11 mouse cellular contexts compared by ENCODE assay signal in genomic region chr11:75270276-75270984, GRCm38 (mm10).
DNase-seq lines count a peak whose midpoint lies in the region; ATAC-seq and TF ChIP-seq lines count a peak whose summit lies in the region.
"Had no signal": no experiment of that assay in that cellular context is flagged by ENCODE, and none has a peak within 500 bp of the region (broad histone marks: within the 10 kb centered on the region; RNA-seq: fewer than 3 reads in every experiment).

No protein-coding gene starts in this region.

- H3K9ac ChIP-seq in heart, embryonic 11.5 days (ENCODE audit: low read depth, low read length): 0 out of 2 replicates have a peak overlapping the region, but pooled peaks have one; percentile 28
- H3K9ac ChIP-seq in midbrain, embryonic 13.5 days (replicated peaks): 0 out of 2 replicates have a peak overlapping the region, but pooled peaks have one; percentile 25
- H3K9ac ChIP-seq in midbrain, embryonic 15.5 days: no peak overlapping the region
- H3K9ac ChIP-seq in liver, postnatal 0 days (replicated peaks): no peak overlapping the region

- DNase-seq in heart, postnatal 36 days: no peak
- DNase-seq in liver, postnatal 0 days: peak; percentile 37
- no peak for DNase-seq in kidney, postnatal 4 days
- DNase-seq in adrenal gland, postnatal 4 days (ENCODE audit: low spot score in 2 of 2): no peak
- DNase-seq: adrenal gland, adult 2 months; thymus, adult 2 months had no signal

- TF ChIP-seq EP300 in liver, postnatal 0 days (IDR thresholded peaks at IDR 0.05; ENCODE audit: low read depth): peak; percentile 88

- no peaks in the 10 kb centered on the region for H3K9me3 ChIP-seq in heart, embryonic 11.5 days (replicated peaks; ENCODE audit: control insufficient read depth, low read length)
- H3K9me3 ChIP-seq in midbrain, embryonic 13.5 days: no peaks in the 10 kb centered on the region
- no peaks in the 10 kb centered on the region for H3K9me3 ChIP-seq in midbrain, embryonic 15.5 days
- H3K9me3 ChIP-seq in liver, postnatal 0 days (ENCODE audit: low read length): no peaks in the 10 kb centered on the region

- no peaks in the 10 kb centered on the region for H3K36me3 ChIP-seq in heart, embryonic 11.5 days (ENCODE audit: control insufficient read depth, insufficient read depth, low read length)
- H3K36me3 ChIP-seq in midbrain, embryonic 13.5 days: no peaks in the 10 kb centered on the region
- no peaks in the 10 kb centered on the region for H3K36me3 ChIP-seq in midbrain, embryonic 15.5 days (replicated peaks)
- no peaks in the 10 kb centered on the region for H3K36me3 ChIP-seq in liver, postnatal 0 days (replicated peaks; ENCODE audit: insufficient read depth, low read length)

- no peaks in the 10 kb centered on the region for H3K27me3 ChIP-seq in heart, embryonic 11.5 days (ENCODE audit: control insufficient read depth, insufficient read depth, low read length)
- H3K27me3 ChIP-seq in midbrain, embryonic 13.5 days: no peaks in the 10 kb centered on the region; the same call in 1 of the 2 replicates
- no peaks in the 10 kb centered on the region for H3K27me3 ChIP-seq in midbrain, embryonic 15.5 days (replicated peaks)
- H3K27me3 ChIP-seq in liver, postnatal 0 days (ENCODE audit: insufficient read depth, low read length): no peaks in the 10 kb centered on the region

- peaks cover 59% of the 10 kb centered on the region for H3K4me1 ChIP-seq in heart, embryonic 11.5 days (ENCODE audit: control insufficient read depth, insufficient read depth, low read length)
- H3K4me1 ChIP-seq in midbrain, embryonic 13.5 days (replicated peaks): peaks cover 53% of the 10 kb centered on the region
- peaks cover 49% of the 10 kb centered on the region for H3K4me1 ChIP-seq in midbrain, embryonic 15.5 days
- H3K4me1 ChIP-seq in liver, postnatal 0 days (ENCODE audit: insufficient read depth): peaks cover 18% of the 10 kb centered on the region

- intact Hi-C loops in heart, postnatal 36 days (cut with DNase I): no loop called here

- H3K4me2 ChIP-seq in heart, embryonic 11.5 days: no peak overlapping the region
- no peak overlapping the region for H3K4me2 ChIP-seq in midbrain, embryonic 13.5 days (replicated peaks)
- H3K4me2 ChIP-seq in midbrain, embryonic 15.5 days: no peak overlapping the region
- H3K4me2 ChIP-seq in liver, postnatal 0 days (ENCODE audit: low read depth, low read length): peak overlapping the region; percentile 13; the same call in 1 of the 2 replicates

- WGBS in heart, embryonic 11.5 days (ENCODE audit: insufficient replicate concordance): 50% methylated on average over 8 of the region's 8 CpGs
- WGBS in midbrain, embryonic 13.5 days: 61% methylated on average over 8 of the region's 8 CpGs
- whole genome bisulfite sequencing in midbrain, embryonic 15.5 days: 57% methylated on average over 8 of the region's 8 CpGs
- WGBS in liver, postnatal 0 days (ENCODE audit: insufficient replicate concordance): 55% methylated on average over 8 of the region's 8 CpGs

- peak overlapping the region; percentile 42; the same call in 1 of the 2 replicates for H3K27ac ChIP-seq in heart, embryonic 11.5 days (ENCODE audit: low read depth, low read length)
- H3K27ac ChIP-seq in midbrain, embryonic 13.5 days: no peak overlapping the region
- no peak overlapping the region for H3K27ac ChIP-seq in midbrain, embryonic 15.5 days
- H3K27ac ChIP-seq in liver, postnatal 0 days (ENCODE audit: low read depth): 0 out of 2 replicates have a peak overlapping the region, but pooled peaks have one; percentile 31

- no peak overlapping the region for H3K4me3 ChIP-seq in heart, embryonic 11.5 days (ENCODE audit: low read depth, low read length)
- no peak overlapping the region for H3K4me3 ChIP-seq in midbrain, embryonic 13.5 days (replicated peaks)
- no peak overlapping the region for H3K4me3 ChIP-seq in midbrain, embryonic 15.5 days
- no peak overlapping the region for H3K4me3 ChIP-seq in liver, postnatal 0 days (ENCODE audit: low read depth, low read length)

- ATAC-seq in heart, embryonic 11.5 days (replicated peaks; ENCODE audit: insufficient number of reproducible peaks, low FRiP score, low TSS enrichment): peak; percentile 51; the same call in 1 of the 2 replicates
- ATAC-seq in midbrain, embryonic 13.5 days: no peak
- no peak for ATAC-seq in midbrain, embryonic 15.5 days (replicated peaks)
- ATAC-seq in erythroblast, adult 5-6 weeks (replicated peaks; ENCODE audit: low FRiP score, poor library complexity, severe bottlenecking): peak; percentile 73
- ATAC-seq in liver, postnatal 0 days: peak; percentile 95
- ATAC-seq: intestine, postnatal 0 days had no signal

- TF ChIP-seq CTCF in liver, postnatal 0 days (IDR thresholded peaks at IDR 0.05; ENCODE audit: low read depth): no peak

Comparison
In these comparisons a context has a peak if more than half of its experiments do, and no peak if none do; other contexts are left out.
1. H3K9ac ChIP-seq: peak in heart, embryonic 11.5 days (single experiment) and midbrain, embryonic 13.5 days (single experiment); none in midbrain, embryonic 15.5 days (single experiment) and liver, postnatal 0 days (single experiment).
2. ATAC-seq: peak in heart, embryonic 11.5 days (single experiment), erythroblast, adult 5-6 weeks (single experiment) and liver, postnatal 0 days (single experiment); none in midbrain, embryonic 13.5 days (single experiment) and midbrain, embryonic 15.5 days (single experiment).
3. H3K27ac ChIP-seq: peak in heart, embryonic 11.5 days (single experiment) and liver, postnatal 0 days (single experiment); none in midbrain, embryonic 13.5 days (single experiment) and midbrain, embryonic 15.5 days (single experiment).